Mouse (Mus musculus) megakaryocyte, embryonic 14.5 days (primary cell): ENCODE results near the gene Dynll1.

Source experiments
- FLI1 ChIP-seq: IDR thresholded peaks from 2 replicates; pipeline ENCODE4 v1.6.1; 2012; ENCODE audit warnings: low read length, inconsistent platforms, mixed read lengths
- GATA1 ChIP-seq: IDR thresholded peaks from 3 replicates; pipeline ENCODE4 v1.6.1; 2012; ENCODE audit warnings: mixed read lengths, low read length, inconsistent platforms, borderline replicate concordance

DNA sequence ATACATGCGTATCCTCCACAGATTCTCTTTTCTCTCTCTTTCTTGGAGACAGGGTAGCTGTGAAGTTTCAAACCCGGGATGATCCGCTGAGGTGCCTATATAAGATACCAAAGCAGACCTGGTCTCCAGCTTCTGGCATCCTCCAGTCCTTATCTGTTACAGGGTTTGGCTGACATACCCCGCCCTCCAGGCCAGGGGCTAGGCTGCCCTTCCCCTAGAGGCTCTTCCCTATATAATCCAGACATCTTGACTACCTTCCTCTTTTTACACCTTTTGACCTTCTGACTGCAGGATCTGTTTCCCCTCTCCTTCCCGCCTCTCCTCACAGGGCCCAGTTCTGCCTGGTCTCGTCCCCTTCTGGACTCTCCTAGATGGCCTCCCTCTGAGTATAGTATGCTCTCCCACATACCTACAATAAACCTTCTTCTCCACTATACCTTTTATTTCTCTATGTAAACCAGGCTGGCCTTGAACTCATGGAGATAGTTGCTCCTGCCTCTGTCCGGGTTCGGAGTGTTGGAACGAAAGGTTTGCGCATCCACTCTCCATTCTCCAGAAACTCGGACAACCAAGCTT lies 25.5 kb upstream of the Dynll1 start:
- no peak for TF ChIP-seq FLI1
- TF ChIP-seq GATA1: no peak
